Mouse (Mus musculus): Measurements from ENCODE around the gene Pds5a. TPM values are rescaled to one million over a fixed set of nuclear protein-coding genes. Genes with fewer than 3 reads are reported as not detected.
A peak's percentile ranks its signal among the peaks of the same experiment; 100 is the strongest.
"Not testable (repeated sequence)": the region's sequence is repeated elsewhere in the genome, so short reads cannot be mapped to it uniquely, and the experiment has no call there.

The Pds5a gene
- polyA plus RNA-seq, 1 experiment from 2014 or later: 13.7 TPM

- DNase-seq: peak; percentile 85
- peaks cover 4% of the 10 kb centered on the region for H3K4me1 ChIP-seq (ENCODE audit: insufficient read depth)
These were observed 26.4 kb upstream of the Pds5a start for GRCm38 (mm10) chr5:65724311-65725054.

GRCm38 (mm10) chr5:65718368-65718767 is 20.3 kb upstream of the Pds5a start:
- Histone ChIP-seq H3K4me2 (ENCODE audit: low read depth, low read length) (no peak overlapping the region), H3K27ac (ENCODE audit: low read depth) (no peak overlapping the region), H3K4me3 (ENCODE audit: low read depth, low read length) (no peak overlapping the region), H3K9me3 (ENCODE audit: low read length) (no peaks in the 10 kb centered on the region), H3K9ac (replicated peaks) (no peak overlapping the region), H3K4me1 (ENCODE audit: insufficient read depth) (peaks cover 2% of the 10 kb centered on the region; the same call in 1 of the 2 replicates), H3K27me3 (ENCODE audit: insufficient read depth, low read length) (no peaks in the 10 kb centered on the region), H3K36me3 (replicated peaks; ENCODE audit: insufficient read depth, low read length) (no peaks in the 10 kb centered on the region)
- TF ChIP-seq EP300 (IDR thresholded peaks at IDR 0.05; ENCODE audit: low read depth) (no peak), CTCF (IDR thresholded peaks at IDR 0.05; ENCODE audit: low read depth) (no peak)
- WGBS (ENCODE audit: insufficient replicate concordance): 33% methylated on average over 3 of the region's 3 CpGs
- DNase-seq (peak; percentile 41), ATAC-seq (0 out of 2 replicates have a peak, but pooled peaks have one; percentile 23)

More at GRCm38 (mm10) chr5:65724311-65725054, 26.4 kb upstream of the Pds5a start:
- peak; percentile 87 for ATAC-seq
- H3K9me3 ChIP-seq (ENCODE audit: low read length): no peaks in the 10 kb centered on the region
- peak overlapping the region; percentile 46 for H3K9ac ChIP-seq (replicated peaks)
- H3K27me3 ChIP-seq (ENCODE audit: insufficient read depth, low read length): no peaks in the 10 kb centered on the region
- peak overlapping the region; percentile 34 for H3K4me3 ChIP-seq (ENCODE audit: low read depth, low read length)
- WGBS (ENCODE audit: insufficient replicate concordance): under 1% methylated on average over 23 of the region's 23 CpGs
- TF ChIP-seq CTCF (IDR thresholded peaks at IDR 0.05; ENCODE audit: low read depth): peak; percentile 70
- peak; percentile 45; the same call in 1 of the 2 replicates for TF ChIP-seq EP300 (IDR thresholded peaks at IDR 0.05; ENCODE audit: low read depth)
- peak overlapping the region; percentile 73 for H3K4me2 ChIP-seq (ENCODE audit: low read depth, low read length)
- no peaks in the 10 kb centered on the region for H3K36me3 ChIP-seq (replicated peaks; ENCODE audit: insufficient read depth, low read length)
- H3K27ac ChIP-seq (ENCODE audit: low read depth): peak overlapping the region; percentile 90

- not testable (repeated sequence) for H3K4me2 ChIP-seq (ENCODE audit: low read depth, low read length); H3K36me3 ChIP-seq (replicated peaks; ENCODE audit: insufficient read depth, low read length); H3K9ac ChIP-seq (replicated peaks); H3K27me3 ChIP-seq (ENCODE audit: insufficient read depth, low read length); H3K4me3 ChIP-seq (ENCODE audit: low read depth, low read length); H3K9me3 ChIP-seq (ENCODE audit: low read length); DNase-seq; H3K4me1 ChIP-seq (ENCODE audit: insufficient read depth); ATAC-seq
- 85% methylated on average over 8 of the region's 8 CpGs for WGBS (ENCODE audit: insufficient replicate concordance)
- H3K27ac ChIP-seq (ENCODE audit: low read depth): 0 out of 2 replicates have a peak overlapping the region, but pooled peaks have one; percentile 13
These were observed 19.8 kb upstream of the Pds5a start for GRCm38 (mm10) chr5:65717903-65718211.

DNA sequence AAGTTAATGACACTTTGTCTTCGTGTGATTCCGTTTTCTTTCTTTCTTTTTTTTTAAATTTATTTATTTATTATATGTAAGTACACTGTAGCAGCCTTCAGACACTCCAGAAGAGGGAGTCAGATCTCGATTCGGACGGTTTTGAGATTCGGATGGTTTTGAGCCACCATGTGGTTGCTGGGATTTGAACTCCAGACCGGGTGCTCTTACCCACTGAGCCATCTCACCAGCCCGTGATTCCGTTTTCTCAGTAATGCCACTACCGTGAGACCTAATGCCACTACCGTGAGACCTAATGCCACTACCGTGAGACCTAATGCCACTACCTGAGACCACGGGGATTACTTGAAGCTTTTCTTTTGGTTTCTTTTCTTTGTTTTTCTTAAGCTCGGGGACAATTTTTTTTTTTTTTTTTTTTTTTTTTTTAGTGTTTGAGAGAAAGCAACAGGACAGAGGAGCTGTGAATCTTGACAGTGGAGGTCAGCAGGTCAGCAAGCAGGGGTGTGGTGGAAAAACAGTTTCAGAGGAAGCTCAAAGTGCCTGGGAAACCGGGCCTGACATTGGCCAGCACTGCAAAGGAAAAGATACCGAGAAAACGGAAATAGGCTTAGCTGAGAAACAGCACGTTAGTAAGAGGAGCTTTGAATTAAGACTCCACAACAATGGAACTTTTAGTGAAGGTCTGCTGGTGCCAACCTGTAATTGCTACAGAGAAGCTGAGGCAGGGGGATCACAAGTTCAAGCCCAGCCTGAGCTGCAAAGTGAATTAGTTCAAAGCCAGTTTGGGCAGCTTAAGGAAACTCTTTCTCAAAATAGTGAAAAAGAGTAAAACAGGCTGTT is 19.2 kb upstream of the Pds5a start:
- Histone ChIP-seq H3K27ac (ENCODE audit: low read depth) (0 out of 2 replicates have a peak overlapping the region, but pooled peaks have one; percentile 13), H3K9ac (replicated peaks) (no peak overlapping the region)
- ATAC-seq: no peak

DNA sequence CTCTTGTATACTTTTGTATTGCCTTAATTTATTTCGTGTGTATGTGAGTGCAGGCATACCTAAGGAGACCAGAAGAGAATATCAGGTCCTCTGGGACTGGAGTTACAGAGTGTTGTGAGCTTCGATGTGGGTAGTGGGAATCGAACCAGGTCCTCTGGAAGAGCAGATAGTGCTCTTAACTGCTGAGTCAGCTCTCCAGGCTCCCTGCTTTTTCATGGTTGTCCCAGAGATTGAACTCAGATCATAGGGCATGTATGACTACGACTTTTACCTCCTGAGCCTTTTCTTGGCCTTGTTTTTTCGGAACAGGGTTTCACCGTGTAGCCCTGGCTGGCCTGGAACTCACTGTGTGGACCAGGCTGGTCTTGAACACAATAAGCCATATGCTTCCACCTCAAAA is 17.0 kb upstream of the Pds5a start:
- Histone ChIP-seq H3K4me1 (ENCODE audit: insufficient read depth) (peaks cover 2% of the 10 kb centered on the region; the same call in 1 of the 2 replicates), H3K36me3 (replicated peaks; ENCODE audit: insufficient read depth, low read length) (no peaks in the 10 kb centered on the region), H3K9ac (replicated peaks) (no peak overlapping the region), H3K27ac (ENCODE audit: low read depth) (no peak overlapping the region), H3K27me3 (ENCODE audit: insufficient read depth, low read length) (no peaks in the 10 kb centered on the region), H3K9me3 (ENCODE audit: low read length) (no peaks in the 10 kb centered on the region), H3K4me3 (ENCODE audit: low read depth, low read length) (no peak overlapping the region), H3K4me2 (ENCODE audit: low read depth, low read length) (no peak overlapping the region)
- ATAC-seq (no peak), DNase-seq (no peak)
- TF ChIP-seq EP300 (IDR thresholded peaks at IDR 0.05; ENCODE audit: low read depth) (no peak), CTCF (IDR thresholded peaks at IDR 0.05; ENCODE audit: low read depth) (no peak)
- WGBS (ENCODE audit: insufficient replicate concordance): 81% methylated on average over 6 of the region's 6 CpGs

More for the DNA sequence above, 19.2 kb upstream of the Pds5a start:
- Histone ChIP-seq H3K9me3 (ENCODE audit: low read length) (no peaks in the 10 kb centered on the region), H3K36me3 (replicated peaks; ENCODE audit: insufficient read depth, low read length) (no peaks in the 10 kb centered on the region), H3K4me2 (ENCODE audit: low read depth, low read length) (no peak overlapping the region), H3K27me3 (ENCODE audit: insufficient read depth, low read length) (no peaks in the 10 kb centered on the region), H3K4me3 (ENCODE audit: low read depth, low read length) (no peak overlapping the region), H3K4me1 (ENCODE audit: insufficient read depth) (peaks cover 2% of the 10 kb centered on the region; the same call in 1 of the 2 replicates)
- no peak for TF ChIP-seq CTCF (IDR thresholded peaks at IDR 0.05; ENCODE audit: low read depth)
- TF ChIP-seq EP300 (IDR thresholded peaks at IDR 0.05; ENCODE audit: low read depth): no peak
- no peak for DNase-seq
- WGBS (ENCODE audit: insufficient replicate concordance): 69% methylated on average over 18 of the region's 18 CpGs

DNA sequence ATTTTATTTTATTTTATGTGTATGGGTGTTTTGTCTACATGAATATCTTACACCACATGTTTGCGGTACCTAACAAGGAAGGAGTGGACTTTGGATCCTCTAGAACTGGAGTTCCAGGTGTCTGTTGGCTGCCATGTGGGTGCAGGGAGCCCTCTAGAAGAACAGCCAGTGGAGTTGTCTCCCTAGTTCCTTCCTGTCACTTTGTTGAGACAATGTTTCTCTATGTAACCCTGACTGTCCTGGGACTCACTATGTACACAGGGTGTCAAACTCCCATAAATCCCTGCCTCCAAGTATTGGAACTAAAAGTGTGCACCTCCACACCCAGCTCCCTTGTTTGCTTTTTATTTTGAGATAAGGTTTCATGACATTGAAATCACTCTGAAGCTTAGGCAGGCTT is 13.4 kb upstream of the Pds5a start:
- H3K27ac ChIP-seq (ENCODE audit: low read depth): no peak overlapping the region
- no peak overlapping the region for H3K4me3 ChIP-seq (ENCODE audit: low read depth, low read length)
- H3K9me3 ChIP-seq (ENCODE audit: low read length): no peaks in the 10 kb centered on the region
- H3K9ac ChIP-seq (replicated peaks): no peak overlapping the region
- WGBS (ENCODE audit: insufficient replicate concordance): 70% methylated on average over 1 of the region's 1 CpGs
- TF ChIP-seq EP300 (IDR thresholded peaks at IDR 0.05; ENCODE audit: low read depth) (no peak), CTCF (IDR thresholded peaks at IDR 0.05; ENCODE audit: low read depth) (no peak)
- no peaks in the 10 kb centered on the region for H3K36me3 ChIP-seq (replicated peaks; ENCODE audit: insufficient read depth, low read length)
- H3K4me2 ChIP-seq (ENCODE audit: low read depth, low read length): no peak overlapping the region
- ATAC-seq: no peak
- no peaks in the 10 kb centered on the region for H3K4me1 ChIP-seq (ENCODE audit: insufficient read depth)
- no peaks in the 10 kb centered on the region for H3K27me3 ChIP-seq (ENCODE audit: insufficient read depth, low read length)
- no peak for DNase-seq

Data from liver, postnatal 0 days (tissue).